Mouse (Mus musculus) frontal cortex, adult (tissue): ENCODE measurements around the gene Tex12.

Experiments used
- ATAC-seq: cut with Nextera tagmentation; 2 replicates; pipeline ENCODE4 v1.9.2; 2017; ENCODE audit warnings: mild to moderate bottlenecking, moderate library complexity, mixed read lengths; ENCODE audit not compliant: low TSS enrichment

Gene Tex12

DNA sequence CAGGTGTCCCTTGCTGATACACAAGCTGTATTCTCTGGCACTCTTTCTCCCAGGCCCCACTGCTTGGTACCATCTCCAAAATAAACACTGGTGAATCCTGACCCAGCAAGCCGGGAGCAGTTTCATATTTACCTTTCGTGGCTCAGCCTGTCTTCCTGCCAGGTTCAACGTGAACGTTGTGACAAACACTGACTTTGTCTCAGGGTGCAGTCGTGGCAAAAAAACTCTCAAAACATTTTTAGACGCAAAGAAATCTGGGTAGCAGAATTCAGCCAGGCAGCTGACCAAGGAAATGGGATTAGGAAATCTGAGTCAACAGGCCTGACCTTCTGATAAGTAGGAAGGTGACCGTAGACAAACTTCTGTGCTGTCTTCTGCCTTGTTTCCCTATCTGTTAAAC, 53.6 kb downstream of the Tex12 start:
- ATAC-seq = no peak
